Mouse (Mus musculus) cerebellum, adult 11 months (tissue): ENCODE measurements around the gene Akap8l.

Source experiments
- DNase-seq: peaks from one replicate; pipeline ENCODE4 v3.0.0; 2022

Akap8l gene

DNA sequence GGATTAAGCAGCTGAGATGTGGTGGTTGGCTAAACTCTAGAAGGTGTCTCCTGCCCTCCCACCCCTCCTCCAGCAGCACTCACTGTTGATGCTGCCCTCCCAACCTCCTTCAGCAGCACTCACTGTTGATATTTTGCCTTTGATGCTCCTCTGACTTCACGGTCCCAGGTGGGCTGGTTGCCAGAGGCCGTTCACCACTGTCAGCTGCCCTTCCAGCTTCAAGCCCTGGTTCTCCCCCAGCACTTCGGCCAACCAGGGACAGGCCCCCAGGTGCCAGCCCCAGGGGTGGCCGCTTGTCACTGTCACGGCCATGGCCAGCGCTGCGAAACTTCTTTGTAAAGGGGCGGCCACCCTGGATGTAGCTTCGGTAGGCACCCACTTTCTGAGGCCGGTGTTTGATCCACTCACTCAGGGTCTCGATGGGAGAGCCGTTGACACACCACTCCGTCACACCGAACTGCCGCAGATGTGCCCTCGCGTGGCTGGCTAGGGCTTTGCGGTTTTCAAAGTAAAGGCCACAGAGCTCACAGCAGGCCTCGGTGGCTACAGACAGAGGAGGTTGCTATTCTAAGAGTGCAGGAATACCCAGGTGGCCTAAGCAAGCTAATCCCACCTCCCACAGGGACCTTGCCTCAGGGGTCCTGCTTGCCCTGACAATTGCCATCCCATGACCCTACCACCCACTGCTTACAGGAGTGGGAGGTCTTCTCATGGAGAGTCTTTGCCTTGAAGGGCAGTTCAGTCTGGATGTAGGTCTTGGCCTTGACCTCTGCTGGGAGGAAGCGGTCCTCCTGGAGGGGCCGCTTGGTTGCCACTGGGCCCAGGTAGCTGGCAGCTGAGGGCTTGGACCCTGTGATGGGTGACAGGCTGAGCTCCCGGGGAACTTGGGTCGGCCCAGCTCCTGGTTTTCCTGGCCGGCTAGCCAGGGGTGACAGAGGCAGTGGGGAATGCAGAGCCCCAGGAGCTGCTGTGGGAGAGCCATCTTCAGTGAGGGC, 6.7 kb upstream of the Akap8l start:
- no peak for DNase-seq

DNA sequence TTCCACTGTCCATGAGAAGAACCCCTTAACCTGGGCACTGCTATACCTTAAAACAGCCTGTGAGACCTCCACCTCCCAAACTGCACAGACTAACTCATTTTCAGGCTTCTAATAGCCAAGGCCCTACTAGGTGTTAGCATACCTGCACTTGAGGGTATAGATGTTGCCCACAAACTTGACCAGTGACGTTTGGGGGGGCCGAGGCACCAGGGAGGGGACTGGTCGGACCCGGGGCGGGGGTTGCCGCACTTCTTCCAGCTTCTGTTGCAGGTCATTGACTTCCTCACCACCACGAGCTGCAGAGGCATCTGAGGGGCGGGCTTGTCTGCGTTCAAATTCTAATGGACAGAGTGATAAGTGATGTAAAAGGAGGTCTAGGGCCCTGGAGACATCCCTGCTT, 5.9 kb upstream of the Akap8l start:
- no peak for DNase-seq

DNA sequence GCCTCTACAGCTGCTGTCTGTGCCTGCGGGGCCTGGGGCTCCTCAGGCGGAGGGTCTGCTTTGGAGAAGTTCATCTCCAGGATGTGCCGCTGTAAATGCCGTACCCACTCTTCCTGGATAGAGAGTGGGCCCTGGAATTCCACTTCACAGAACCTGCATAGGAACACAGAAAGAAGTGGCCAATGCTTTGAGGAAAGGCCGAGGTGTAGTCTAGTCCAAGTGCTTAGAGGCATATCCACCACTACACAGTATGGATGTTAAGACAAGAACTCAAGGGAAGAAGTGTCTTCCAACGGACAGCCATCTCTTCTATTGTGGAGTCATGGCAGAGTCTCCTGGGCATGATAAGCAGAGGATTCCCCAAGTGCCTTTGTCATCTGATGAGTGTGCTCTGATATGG, 4.6 kb upstream of the Akap8l start:
- DNase-seq = no peak

DNA sequence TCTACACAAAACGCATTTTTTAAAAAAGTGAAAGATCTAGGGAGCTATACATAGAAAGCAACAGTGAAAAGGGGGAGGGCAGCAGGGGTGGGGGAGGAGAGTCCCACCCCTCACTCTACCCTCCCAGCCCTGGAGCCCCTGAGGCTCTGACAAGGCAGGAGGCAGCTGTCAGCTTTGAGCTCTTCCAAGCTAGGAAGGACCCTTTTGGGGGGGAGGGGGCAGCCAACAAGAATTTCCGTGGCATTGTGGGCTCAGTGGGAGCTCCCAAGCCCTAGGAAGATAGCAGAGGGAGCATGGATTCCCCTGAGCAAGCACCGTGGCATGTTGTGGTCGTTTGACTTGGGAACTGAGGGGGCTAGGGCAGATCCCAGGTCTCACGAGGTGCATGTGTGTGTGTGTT, 3.8 kb upstream of the Akap8l start:
- DNase-seq = no peak

DNA sequence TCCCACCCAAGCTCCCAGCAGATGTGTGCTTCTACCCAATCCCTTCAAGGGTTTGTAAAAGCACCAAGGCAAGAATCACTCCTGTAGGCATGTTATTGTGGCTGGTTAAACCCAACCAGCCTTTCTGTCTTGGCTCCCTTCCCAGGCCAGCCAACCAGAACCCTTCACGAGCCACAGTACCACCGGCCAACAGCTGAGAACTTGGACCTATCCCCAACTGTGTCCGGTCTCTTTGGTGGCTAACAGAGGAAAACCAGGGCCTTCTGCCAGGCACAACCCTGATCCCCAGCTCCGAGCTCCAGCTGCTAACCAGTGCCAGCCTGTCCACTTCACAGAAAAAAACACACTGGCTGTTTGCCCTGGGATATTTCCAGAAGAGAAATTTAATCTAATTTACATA, 3.3 kb upstream of the Akap8l start:
- peak; percentile 67 for DNase-seq

DNA sequence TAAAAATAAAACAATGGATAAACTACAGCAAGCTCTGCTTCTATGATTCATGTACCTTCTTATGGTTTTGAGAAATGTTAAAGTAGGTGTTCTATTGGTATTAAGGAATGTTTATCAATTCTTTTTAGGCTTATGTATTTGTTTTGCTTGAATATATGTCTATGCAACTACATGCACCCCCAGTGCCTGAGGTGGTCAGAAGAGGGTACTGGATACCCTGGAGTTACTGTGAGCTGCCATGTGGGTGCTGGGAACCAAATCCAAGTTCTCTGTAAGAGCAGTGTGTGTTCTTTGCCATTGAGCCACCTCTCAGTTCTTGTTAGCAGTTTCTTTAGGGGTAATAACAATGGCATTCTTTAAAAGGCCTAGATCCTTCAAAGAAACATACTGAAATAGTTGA, 1.3 kb upstream of the Akap8l start:
- DNase-seq = no peak

DNA sequence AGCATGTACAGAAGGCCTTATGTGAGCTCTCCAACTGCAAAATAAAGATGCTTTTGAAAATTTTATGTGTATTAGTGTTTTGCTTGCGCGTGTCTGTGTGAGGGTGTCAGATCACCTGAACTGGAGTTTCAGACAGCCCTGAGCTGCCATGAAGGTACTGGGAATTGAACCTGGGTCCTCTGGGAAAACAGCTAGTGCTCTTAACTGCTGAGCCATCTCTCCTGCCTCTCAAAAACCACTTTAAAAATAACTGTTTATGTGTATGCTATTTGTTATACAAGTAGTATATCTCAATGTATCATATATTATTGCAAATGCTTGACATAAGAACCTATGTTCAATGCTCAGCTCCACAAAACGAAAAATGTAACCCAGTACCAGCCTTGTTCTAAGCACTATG, 862 bp upstream of the Akap8l start:
- DNase-seq = no peak

DNA sequence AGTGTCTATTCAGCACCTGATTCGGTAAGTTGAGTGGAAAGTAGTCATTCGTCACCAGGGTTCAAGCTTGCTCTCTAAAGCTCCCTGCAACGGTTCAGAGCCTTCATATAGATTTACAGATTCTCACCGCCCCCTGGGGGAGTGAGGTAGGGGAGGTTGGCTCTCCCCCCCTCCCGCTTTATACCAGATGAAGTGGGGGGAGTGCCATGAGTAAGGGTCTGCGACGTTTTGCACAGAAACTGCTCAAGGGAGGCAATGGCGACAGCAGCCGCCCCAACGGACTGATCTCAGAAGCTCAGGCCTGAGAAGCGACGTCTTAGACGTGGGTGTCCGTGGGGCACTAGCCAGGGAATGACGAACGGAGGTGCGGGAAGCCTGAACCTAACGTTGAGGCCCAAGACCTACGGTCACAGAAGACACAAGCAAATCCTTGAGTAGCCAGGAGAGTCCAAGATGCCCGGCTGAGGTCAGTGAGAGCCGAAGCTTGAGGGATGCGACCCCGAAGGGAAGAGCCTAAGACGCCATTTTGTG, 491 bp downstream of the Akap8l start:
- DNase-seq = no peak

DNA sequence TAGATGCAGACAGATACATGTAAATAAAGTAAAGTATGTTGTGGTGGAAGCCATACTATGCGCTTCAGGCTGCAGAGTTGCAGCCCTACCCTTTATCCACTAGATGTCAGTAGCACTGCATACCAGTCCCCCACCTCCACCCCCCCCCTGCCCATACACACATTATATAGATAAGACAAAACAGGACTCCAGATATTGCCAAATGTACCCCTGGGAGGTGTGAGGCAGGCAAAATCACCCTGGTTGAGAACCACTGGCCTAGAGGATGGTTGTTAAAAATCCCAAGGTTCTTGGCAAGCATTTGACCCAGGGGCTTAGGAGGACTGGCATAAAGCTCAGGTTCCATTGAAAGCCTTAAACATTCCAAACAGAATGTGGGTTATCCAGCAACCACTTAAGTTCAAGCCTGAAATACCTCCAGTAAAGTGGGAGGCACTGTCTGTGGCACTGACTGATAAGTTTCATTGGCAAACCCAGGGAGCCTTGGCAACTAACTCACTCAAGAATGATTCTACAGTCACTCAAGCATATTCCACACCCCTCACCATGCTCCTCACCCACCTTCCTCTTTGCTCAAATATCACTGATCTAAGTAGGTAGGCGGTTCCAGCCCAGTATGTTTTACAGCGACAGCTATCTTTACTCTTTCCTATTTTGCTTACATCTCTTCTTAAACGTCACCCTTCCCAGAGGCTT, 1.2 kb downstream of the Akap8l start:
- DNase-seq = no peak

DNA sequence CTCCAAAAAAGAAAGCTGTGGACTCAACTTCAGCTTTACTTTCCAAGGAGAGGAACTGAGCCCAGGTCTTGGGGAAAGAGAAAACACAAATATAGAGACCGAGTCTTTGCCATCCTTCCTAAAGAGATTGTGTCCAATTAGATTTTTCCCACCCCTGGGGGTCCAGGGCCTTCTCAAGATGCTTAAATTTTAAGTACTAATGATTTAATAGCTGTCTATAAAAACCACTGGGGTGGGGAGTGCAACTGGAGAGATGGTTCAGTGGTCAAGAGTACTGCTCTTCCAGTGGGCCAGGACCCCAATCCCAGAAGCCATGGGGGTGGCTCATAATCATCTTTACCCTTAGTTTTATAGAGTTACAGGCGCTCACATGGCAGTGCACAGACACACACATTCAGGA, 2.0 kb downstream of the Akap8l start:
- DNase-seq = no peak

DNA sequence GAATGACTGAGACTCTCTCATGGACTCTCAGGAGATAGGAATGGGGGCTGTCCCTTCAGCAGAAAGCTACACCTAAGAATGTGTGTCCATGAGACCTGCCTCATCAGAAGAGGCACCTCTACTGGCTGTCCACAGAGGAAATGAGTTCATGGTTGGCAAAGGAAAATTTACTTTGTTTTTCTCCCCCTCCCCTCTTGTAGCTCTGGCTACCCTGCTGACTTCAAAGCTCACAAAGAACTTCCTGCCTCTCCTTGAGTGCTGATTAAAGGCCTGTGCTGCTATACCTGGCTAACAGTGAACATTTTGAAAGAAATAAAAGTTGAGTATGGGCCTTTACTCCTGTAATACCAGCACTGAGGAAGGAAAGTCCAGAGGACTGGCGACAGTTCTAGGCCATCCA, 9.3 kb downstream of the Akap8l start:
- DNase-seq = no peak

DNA sequence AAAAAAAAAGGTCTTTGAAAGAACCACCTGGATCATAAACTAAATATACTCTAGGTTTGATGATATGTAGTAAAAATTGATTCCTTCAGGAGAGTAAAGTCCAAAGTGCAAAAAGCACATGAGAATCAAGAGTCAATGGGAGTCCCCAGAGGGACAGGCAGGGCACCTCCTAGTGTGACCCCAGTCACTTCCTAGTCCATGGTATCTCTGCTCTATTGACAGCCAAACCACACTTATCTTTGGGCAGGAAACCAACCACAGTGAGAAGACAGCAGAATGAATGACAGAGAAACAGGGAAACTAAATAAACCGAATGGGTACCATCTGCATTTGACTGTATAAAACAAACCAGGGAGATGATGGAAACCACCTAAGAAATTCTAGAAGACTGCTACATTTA, 10.3 kb downstream of the Akap8l start:
- no peak for DNase-seq

DNA sequence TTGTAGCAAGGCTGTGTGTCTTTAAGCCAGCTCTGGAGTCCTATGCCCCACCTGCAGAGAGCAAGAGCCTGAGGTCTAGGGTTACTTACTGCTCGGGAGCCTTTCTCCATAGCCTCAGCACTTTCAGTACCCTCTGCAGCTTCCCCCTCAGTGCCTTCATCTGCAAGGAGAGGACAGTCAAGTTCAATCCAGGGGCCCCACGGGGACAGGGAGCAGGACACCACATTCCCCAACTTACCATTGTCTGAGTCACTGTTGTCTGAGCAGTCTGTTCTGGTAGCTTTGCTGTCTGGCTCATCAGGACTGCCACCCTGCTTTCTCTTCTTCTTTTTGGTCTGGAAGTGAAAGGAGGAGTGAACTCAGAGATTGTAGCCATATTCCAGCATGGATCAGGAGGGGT, 14.5 kb downstream of the Akap8l start:
- DNase-seq = no peak

DNA sequence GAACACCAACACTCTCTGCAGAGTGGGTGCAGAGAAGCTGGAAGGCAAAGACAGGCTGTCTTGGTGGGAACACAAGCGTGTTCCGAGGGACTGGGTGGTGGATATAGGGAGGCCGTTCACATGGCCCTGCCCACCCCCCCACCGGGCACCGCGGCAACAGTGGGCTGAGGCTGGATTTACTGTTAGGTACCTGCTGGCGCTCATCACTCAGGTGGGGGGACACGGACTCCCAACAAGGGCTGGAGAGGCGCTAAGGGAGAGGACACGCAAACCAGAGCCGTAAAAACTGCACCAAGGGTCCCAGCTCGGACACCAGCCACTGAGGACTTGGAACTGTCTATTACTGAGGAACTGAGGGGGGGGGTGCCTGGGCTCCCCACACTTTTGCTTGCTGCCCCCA, 15.5 kb downstream of the Akap8l start:
- DNase-seq = no peak

DNA sequence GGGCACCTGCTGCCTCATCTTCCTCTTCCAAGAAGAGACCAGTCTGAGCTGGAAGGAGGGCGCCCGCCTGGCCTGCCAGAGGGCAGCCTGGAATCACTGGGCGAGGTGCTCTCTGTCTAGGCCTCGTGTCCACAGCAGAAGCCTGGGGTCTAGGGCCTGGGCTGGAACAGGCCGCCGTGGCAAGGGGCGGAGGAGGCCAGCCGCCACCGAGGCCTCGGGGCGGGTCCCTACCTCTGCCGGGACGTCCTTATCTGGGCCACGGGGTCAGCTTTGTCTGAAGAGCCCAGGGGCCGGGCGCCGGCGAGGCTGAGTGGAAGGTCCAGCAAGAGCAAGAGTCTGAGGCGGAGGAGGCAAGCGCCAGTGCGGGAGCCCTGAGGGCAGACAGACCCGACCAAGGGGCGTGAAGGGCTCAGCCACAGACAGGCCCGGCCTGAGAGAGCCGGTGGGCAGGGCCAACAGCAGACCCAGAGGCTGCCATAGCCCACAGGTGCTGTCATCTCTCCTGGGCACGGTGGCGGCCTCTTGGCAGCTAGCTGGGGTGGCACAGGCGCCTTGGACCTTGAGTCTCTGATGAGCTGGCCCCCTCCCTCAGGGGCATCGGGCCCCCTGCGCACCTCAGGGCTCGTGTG, 16.6 kb downstream of the Akap8l start:
- DNase-seq = no peak

DNA sequence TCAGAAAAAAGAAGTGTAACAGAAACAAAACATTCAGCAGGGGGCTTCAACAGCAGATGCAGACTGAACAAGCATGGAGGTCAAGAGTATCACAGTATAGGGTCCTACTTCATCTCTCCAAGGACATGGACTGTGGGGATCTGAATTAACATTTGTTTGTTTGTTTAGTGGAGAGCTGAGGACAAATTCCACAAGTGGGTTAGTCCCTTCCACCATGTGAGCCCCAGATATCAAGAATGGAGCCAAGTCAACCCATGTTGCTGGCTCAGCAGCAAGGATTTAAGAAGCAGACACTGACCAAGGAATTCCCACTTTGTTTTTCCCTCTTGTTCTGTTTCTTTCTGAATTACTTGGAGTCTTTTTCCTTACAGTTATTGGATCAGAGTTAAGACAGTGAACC, 22.9 kb downstream of the Akap8l start:
- no peak for DNase-seq

DNA sequence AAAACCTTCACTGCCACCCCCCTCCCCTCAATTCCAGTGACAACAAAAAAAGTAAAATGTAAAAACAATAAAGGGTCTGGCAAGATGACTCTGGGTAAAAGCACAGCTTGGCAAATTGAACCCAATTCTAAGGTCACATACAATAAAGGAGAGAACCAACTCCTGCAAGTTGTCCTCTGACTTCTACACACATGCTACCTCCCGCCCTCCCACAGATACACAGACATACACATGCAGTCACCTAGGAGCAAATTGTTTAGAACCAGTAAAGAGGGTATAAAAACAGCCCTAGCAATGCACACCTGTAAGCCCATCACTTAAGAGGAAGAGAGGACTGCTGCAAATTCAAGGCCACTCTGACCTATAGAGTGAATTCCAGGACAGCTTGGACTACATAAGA, 27.6 kb downstream of the Akap8l start:
- no peak for DNase-seq

DNA sequence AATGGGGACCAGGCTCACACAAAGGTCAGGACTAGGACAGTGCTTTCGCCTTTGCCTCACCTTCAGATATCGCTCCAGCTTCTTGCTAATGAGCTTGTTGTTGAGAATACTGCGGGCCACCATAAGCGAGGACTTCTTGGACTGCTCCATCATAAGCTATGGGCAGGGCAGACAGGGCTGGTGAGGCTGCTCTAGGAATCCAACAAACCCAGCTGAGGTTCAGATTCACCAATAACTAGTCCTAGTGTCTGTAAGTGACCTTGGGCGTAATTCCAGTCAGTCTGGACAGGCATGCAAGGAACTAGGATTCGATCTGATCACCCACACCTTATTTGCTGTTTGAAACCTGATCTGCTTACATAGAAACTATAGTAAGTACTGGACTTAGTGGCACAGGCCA, 28.6 kb downstream of the Akap8l start:
- no peak for DNase-seq

DNA sequence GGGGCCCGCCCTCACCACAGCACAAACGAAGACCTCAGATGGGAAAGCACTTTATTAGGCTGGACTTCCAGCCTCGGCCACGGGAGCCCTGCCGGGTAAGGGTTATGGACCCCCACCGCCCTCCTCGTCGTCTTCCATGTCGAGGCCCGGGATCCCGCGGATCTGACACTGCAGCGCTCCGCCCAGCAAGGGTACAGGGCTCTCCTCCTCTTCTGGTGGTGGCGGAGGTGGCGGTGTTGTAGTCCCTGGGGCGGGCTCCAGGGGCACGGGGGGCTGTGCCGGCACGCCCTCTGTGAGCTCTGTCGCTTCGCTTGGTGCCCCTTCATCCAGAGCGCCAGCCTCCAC, 29.0 kb downstream of the Akap8l start:
- no peak for DNase-seq

DNA sequence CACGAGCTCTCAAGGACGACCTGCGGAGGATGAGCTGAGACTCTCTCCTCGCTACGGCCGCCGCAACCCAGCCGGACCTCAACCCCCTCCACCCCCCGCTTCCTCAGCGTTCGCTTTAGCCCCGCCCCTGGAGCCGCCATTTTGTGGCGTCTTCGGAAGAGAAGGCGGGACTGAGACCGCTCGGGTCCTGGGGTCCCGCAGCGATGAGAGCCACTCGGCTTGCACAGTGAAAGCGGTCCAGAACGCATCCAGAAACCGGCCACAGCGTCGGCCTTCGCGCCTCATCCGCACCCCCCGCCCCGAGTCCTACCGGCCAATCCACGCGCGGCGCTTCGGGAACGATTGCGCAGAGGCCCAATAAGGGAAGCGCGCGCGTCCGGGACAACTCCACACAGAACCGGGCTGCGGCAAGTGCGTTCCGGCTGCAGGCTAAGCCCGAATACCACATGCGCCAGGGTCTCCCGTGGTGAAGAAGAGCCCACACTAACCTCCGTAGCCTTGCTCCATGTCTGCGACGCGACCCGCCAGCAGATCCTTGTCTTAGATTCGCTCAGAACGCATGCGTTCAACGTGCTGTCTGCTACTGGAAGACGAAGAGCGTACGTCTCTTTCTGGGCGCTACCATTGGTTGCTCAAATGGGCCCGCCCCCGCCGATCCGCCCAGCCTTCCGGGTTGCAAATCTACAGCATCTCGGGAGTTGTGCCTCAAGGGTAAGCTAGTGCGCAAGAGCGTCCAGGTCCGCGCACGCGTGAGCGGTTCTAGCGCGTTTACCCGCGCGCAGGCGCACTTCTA, 29.6 kb downstream of the Akap8l start, which contains the start of gene Akap8:
TSS of gene Akap8 (minus strand) at position 642 of the 793 bp plus-strand sequence.
- DNase-seq = peak; percentile 97

DNA sequence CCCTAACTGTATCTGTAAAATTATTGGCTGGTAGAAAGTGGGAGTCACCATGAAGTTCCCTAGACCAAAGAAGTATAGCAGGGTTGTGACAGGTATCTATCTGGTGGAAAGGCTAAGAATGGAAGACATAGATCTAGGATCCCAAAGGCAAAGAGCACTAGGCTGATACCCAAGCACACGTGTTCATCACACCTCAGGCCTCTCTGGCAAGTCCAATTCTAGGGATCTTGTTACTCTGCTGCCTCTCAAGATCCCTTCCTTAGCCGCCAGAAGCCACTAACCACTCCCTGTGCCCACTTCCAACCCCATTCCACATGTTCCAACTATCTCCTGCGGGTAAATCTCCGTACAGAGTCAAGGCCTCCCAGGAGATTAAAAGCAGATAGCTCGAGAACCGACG, 30.5 kb downstream of the Akap8l start:
- DNase-seq = peak; percentile 25

DNA sequence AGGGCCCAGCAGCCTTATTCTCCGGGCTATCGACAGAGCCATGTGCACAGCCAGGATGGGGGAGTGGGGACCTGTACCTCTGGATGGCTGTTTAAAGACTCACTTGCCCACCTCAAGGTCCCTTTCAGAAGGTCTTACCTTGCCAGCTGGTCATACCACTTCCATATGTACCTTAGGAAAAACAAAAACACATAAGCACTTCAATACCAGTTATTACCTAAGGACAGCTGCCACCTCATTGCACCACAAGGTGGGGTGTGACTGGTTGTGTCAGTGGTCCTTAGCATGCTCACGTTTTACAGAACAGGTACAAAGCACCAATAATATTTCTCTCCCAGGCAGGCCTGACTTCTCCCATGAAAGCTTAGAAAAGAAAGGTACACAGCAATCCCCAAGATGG, 32.7 kb downstream of the Akap8l start:
- DNase-seq = no peak

DNA sequence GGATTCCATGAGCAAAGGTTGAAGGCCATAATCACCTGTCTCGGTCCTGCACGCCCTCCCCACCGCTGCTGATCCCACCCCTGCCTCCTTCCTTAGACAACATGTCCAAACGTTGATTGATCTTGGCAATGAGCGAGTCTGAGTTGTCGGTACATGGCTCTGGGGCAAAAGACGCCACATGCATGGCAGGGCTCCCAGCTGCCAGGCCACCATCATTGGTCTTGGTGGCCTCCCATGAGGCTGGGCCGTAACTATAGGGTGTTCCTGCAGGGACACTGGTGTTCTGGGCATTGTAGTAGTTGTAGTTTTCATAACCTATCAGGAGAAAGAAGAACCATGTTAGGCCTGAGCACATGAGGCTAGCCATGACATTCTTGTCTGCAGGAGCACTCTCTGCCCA, 33.4 kb downstream of the Akap8l start:
- DNase-seq = no peak
